Mouse (Mus musculus): ENCODE data around the gene Cant1. TPM values are rescaled to one million over a fixed set of nuclear protein-coding genes. Genes with fewer than 3 reads are reported as not detected.

Cant1 gene
- polyA plus RNA-seq, 1 experiment, result 1.5 TPM

DNA sequence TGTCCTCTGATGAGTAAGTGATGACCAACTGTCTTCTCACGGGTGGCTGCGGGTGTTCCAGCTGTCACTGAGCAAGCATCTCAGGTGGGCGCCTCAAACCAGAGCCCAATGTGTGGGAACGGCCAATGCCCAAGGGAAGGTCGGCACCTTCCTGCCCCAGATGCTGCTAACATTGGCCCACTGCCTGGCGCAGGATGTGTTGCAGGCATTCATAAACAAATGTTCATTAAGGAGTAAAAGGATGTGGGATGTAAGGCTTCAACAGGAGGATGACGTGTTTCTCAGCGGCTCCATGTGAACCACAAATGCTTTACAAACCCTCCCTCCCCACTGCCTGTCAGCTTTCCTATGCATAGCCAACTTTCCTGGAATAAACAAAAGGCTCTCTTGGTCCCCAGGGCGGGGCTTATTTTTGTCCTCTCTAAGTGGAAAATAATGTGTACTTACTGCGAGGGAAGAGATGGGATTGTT, 14.5 kb upstream of the Cant1 start:
- TF ChIP-seq GATA1 (IDR thresholded peaks at IDR 0.05; ENCODE audit: low read length) (no peak), TAL1 (IDR thresholded peaks at IDR 0.05; ENCODE audit: low read length) (no peak)
- Histone ChIP-seq H3K27me3 (ENCODE audit: control insufficient read depth) (peaks cover 5% of the 10 kb centered on the region), H3K36me3 (ENCODE audit: control insufficient read depth) (no peaks in the 10 kb centered on the region), H3K9me3 (ENCODE audit: control insufficient read depth, low read length) (no peaks in the 10 kb centered on the region), H3K4me1 (ENCODE audit: control insufficient read depth) (peaks cover 8% of the 10 kb centered on the region), H3K4me3 (replicated peaks) (no peak overlapping the region)

DNA sequence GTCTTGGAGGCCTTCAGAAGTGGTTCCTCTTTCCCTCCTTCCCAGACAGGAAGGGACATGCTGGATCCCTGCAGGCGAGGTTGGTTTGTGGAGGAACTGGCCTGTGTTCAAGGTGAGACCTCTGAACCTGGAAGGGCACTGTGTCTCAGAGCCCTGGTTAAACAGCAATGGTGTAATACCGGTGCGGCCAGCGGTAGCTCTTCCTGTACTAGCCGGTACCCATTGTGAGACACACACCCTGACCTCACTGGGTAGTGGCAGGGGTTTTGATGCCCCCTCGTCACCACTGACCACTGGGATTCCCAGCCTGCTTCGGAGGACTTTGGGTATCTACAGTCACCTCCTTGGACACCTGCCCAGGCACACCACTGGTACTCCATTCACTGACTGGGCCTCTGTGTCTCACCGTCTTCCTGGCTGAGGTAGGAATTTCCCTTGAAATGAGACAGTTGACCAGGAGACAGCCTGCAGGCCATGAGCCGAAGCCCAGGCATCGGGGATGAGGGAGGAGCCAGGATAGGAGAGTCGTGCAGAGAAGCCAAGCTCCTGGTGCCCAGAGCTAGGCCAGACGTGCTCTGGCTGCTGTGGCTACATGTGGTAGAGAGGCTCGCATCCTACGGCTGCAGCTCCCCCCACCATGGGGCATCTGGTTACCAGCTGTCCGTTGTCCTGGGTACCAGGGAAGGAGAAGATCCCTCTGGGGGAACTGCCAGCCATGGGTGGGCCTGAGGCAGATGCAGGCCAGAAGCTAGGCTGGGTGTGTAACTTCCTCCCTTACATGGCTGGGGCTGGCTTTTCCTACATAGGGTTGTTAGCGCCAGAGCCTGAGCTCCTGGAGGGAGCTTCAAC, 12.4 kb upstream of the Cant1 start:
- TF ChIP-seq TAL1 (IDR thresholded peaks at IDR 0.05; ENCODE audit: low read length) (no peak), GATA1 (IDR thresholded peaks at IDR 0.05; ENCODE audit: low read length) (no peak)
- Histone ChIP-seq H3K4me3 (replicated peaks) (no peak overlapping the region), H3K9me3 (ENCODE audit: control insufficient read depth, low read length) (no peaks in the 10 kb centered on the region), H3K36me3 (ENCODE audit: control insufficient read depth) (no peaks in the 10 kb centered on the region), H3K4me1 (ENCODE audit: control insufficient read depth) (peaks cover 8% of the 10 kb centered on the region), H3K27me3 (ENCODE audit: control insufficient read depth) (peaks cover 20% of the 10 kb centered on the region)

DNA sequence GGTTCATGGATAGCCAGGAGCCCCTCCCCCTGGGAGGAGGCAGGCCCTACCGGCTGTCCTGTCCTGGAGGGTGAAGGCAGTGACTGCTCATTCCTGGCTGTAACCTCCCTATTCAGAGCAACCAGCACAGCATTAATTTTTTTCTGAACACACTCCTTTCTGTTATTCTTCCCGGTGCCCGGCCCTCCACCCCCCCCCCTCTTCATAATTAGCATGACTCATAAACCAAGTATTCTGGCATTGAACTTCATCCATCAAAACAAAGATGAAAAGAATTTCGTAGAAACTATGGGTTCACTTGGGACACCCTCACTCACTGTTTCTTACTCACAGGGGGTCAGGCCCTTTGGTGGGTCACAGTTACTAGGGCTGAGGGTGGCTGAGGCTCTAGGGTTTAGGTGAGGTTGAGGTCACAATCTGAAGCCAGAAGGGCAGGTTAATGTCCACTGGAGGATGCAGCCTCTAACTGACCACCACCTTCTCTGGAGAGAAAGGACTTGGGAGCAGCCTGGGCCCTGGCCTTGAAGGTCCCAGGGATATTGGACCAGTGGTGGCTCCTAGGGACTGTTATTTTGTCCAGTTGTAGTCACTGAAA, 11.5 kb upstream of the Cant1 start:
- H3K4me1 ChIP-seq (ENCODE audit: control insufficient read depth), result peaks cover 8% of the 10 kb centered on the region
- no peak overlapping the region for H3K4me3 ChIP-seq (replicated peaks)
- no peaks in the 10 kb centered on the region for H3K9me3 ChIP-seq (ENCODE audit: control insufficient read depth, low read length)
- no peaks in the 10 kb centered on the region for H3K36me3 ChIP-seq (ENCODE audit: control insufficient read depth)
- TF ChIP-seq TAL1 (IDR thresholded peaks at IDR 0.05; ENCODE audit: low read length) (no peak), GATA1 (IDR thresholded peaks at IDR 0.05; ENCODE audit: low read length) (no peak)
- peaks cover 22% of the 10 kb centered on the region for H3K27me3 ChIP-seq (ENCODE audit: control insufficient read depth)

DNA sequence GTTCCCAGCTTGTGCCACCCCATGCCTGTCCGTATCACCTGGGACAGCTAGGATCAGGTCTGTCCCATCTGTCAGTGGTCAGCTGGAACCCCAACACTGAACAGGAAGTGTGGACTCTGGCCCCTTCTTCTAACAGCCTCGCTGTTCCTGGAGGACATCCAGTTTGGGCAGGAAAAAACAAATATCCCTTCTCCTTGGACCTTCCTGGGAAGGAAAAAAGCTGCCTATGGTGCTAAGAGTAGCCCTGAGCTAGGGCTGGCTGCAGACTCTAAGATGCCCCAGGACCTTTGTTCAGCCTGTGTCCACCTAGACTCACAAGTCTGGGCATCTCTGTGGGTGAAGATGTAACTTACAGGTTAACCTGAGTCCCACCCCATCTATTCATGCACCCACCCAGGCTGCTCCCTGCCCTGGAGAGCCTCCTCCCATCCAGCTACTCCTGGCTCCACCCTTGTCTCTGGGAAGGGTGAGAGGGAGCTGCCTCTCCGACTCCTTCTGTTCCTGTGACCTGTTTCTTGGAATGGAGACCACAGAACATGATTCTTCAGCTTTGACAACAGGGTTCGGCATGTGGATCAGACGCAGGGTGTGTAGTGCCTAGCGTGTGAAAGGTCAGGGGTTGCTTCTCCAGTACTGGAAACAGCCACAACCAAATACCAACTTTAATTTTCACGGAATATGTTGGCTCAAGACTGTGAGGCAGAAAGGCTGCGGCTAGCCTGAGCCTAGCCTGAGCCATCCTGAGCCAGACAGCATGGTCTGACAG, 10.2 kb upstream of the Cant1 start:
- Histone ChIP-seq H3K36me3 (ENCODE audit: control insufficient read depth) (no peaks in the 10 kb centered on the region), H3K27me3 (ENCODE audit: control insufficient read depth) (peaks cover 30% of the 10 kb centered on the region), H3K4me3 (replicated peaks) (no peak overlapping the region), H3K4me1 (ENCODE audit: control insufficient read depth) (peaks cover 6% of the 10 kb centered on the region), H3K9me3 (ENCODE audit: control insufficient read depth, low read length) (no peaks in the 10 kb centered on the region)
- no peak for TF ChIP-seq GATA1 (IDR thresholded peaks at IDR 0.05; ENCODE audit: low read length)
- TF ChIP-seq TAL1 (IDR thresholded peaks at IDR 0.05; ENCODE audit: low read length), result no peak

DNA sequence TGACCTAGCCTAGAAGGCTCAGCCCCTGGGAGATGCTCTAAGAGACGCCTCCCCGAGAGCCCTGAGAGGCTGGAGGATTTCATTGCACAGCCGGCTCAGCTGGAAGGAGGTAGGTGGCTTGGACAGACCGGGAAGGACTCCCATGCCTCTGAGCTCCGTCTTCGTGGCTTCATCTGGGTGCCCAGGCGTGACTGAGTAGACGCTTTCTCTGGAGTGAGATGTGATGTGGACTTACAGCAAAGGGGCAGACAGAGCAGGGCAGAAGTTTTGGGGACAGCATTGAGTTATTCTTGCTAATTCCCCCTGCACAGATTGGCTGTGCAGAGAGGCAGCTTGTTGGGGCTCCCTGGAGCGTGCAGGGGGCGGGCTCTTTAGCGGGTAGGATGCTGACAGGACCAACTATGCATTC, 9.6 kb upstream of the Cant1 start:
- no peaks in the 10 kb centered on the region for H3K36me3 ChIP-seq (ENCODE audit: control insufficient read depth)
- no peak overlapping the region for H3K4me3 ChIP-seq (replicated peaks)
- H3K27me3 ChIP-seq (ENCODE audit: control insufficient read depth), result peaks cover 33% of the 10 kb centered on the region
- peaks cover 2% of the 10 kb centered on the region for H3K4me1 ChIP-seq (ENCODE audit: control insufficient read depth)
- TF ChIP-seq TAL1 (IDR thresholded peaks at IDR 0.05; ENCODE audit: low read length) (no peak), GATA1 (IDR thresholded peaks at IDR 0.05; ENCODE audit: low read length) (no peak)
- H3K9me3 ChIP-seq (ENCODE audit: control insufficient read depth, low read length), result no peaks in the 10 kb centered on the region

DNA sequence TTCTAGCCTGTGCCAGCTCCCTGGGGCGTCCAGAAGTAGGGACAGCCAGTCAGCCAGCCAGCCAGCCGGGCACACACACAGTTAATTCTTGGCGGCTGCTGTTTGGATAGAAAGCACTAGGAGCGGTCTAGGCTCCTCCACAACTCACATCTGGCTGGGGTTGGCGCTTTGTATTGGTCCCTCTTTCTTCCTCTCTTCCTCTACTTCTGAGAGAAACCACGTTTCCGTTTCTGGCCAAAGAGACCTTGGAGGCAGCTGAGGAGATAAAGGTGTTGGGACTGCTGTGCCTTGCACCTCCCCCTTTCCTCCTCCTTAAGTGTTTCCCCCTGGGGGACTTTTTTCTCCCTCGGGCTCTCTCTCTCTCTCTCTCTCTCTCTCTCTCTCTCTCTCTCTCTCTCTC, 9.1 kb upstream of the Cant1 start, which contains the start of gene C1qtnf1:
C1qtnf1 (plus strand) TSS at position 218 of the 400 bp plus-strand sequence.
- H3K9me3 ChIP-seq (ENCODE audit: control insufficient read depth, low read length), result no peaks in the 10 kb centered on the region
- H3K27me3 ChIP-seq (ENCODE audit: control insufficient read depth), result peaks cover 35% of the 10 kb centered on the region
- no peaks in the 10 kb centered on the region for H3K36me3 ChIP-seq (ENCODE audit: control insufficient read depth)
- TF ChIP-seq GATA1 (IDR thresholded peaks at IDR 0.05; ENCODE audit: low read length) (no peak), TAL1 (IDR thresholded peaks at IDR 0.05; ENCODE audit: low read length) (no peak)
- no peak within 1 kb of the TSS for H3K4me3 ChIP-seq (replicated peaks)
- peaks cover 2% of the 10 kb centered on the region for H3K4me1 ChIP-seq (ENCODE audit: control insufficient read depth)

DNA sequence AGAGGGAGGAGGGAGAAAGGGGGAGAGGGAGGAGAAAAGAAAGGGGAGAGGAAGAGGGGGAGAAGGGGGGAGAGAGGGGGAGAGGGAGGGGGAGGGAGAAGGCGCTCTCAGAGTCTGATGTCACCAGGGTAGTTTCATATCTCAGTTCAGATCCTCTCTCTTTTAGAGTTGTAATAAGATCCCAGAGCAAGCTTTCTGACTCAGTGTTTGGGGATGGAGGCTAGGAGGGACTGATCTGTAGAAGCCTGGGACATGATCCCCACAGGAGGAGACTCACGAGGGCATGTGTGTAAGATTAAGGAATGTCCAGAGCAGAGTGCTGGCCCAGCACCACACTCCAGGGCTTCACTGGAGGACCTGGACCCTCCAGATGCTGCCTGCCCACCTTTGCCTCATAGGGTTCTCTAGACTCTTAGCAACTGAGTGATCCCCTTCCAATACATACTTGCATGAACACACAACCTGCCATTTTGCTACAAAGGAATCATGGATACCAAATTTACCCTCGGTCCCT, 8.4 kb upstream of the Cant1 start:
- H3K4me3 ChIP-seq (replicated peaks), result no peak overlapping the region
- H3K27me3 ChIP-seq (ENCODE audit: control insufficient read depth), result peaks cover 41% of the 10 kb centered on the region
- no peaks in the 10 kb centered on the region for H3K36me3 ChIP-seq (ENCODE audit: control insufficient read depth)
- H3K4me1 ChIP-seq (ENCODE audit: control insufficient read depth), result peaks cover 3% of the 10 kb centered on the region
- no peak for TF ChIP-seq GATA1 (IDR thresholded peaks at IDR 0.05; ENCODE audit: low read length)
- no peak for TF ChIP-seq TAL1 (IDR thresholded peaks at IDR 0.05; ENCODE audit: low read length)
- no peaks in the 10 kb centered on the region for H3K9me3 ChIP-seq (ENCODE audit: control insufficient read depth, low read length)

DNA sequence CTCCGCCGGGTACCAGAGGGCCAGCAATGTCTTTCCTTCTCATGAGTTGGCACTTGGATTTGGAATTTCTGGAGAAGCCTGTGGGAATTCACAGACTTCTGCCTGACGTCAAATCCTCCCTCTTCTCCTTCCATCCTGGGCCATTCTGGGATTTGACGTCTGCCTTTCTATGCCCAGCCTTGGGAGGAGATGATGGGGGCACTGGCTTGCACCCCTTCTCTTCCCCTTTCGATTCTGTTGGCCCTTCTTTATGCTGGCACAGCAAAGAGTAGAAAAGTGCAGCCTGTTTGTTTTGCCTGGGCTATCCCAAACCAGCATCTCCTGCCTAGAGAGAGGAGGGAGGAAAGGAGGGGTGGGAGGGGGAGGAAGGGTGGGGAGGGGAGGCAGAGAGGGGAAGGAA, 7.9 kb upstream of the Cant1 start:
- no peak overlapping the region for H3K4me3 ChIP-seq (replicated peaks)
- peaks cover 41% of the 10 kb centered on the region for H3K27me3 ChIP-seq (ENCODE audit: control insufficient read depth)
- TF ChIP-seq GATA1 (IDR thresholded peaks at IDR 0.05; ENCODE audit: low read length) (no peak), TAL1 (IDR thresholded peaks at IDR 0.05; ENCODE audit: low read length) (no peak)
- no peaks in the 10 kb centered on the region for H3K9me3 ChIP-seq (ENCODE audit: control insufficient read depth, low read length)
- H3K4me1 ChIP-seq (ENCODE audit: control insufficient read depth), result peaks cover 3% of the 10 kb centered on the region
- no peaks in the 10 kb centered on the region for H3K36me3 ChIP-seq (ENCODE audit: control insufficient read depth)
